Mouse (Mus musculus) c-Kit-negative CD71-positive TER-119-positive erythroid progenitor cells, embryonic 14.5 days (primary cell): ENCODE measurements around the gene Srxn1.

Experiments
- DNase-seq: peaks from one replicate; pipeline ENCODE4 v3.0.0-alpha.2; 2013; ENCODE audit warnings: low read depth, low spot score

Gene Srxn1

DNA sequence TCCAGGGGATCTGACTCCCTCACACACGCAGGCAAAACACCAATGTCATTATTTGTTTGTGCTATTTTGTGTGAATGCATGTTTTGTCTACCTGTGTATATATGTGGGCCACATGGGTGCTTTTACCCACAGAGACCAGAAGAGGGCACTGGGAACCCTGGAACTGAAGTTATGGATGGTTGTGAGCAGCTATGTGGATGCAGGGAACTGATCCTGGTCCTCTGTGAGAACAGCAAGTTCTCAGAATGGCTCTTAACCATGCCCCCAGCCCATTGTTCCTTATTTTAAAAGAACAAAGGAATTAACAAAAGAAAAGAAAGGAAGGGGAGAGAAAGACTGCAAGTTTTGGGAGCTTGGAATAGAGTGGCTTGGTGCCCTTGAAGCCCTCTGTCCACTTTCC, 54.2 kb downstream of the Srxn1 start:
- no peak for DNase-seq
